Mouse (Mus musculus) myocyte (in vitro differentiated cells): ENCODE measurements at regions not wholly inside any gene's neighbourhood (a gene's known extent, or its start where the extent isn't known, plus 50 kb on each side); places are given as distances from the start of the nearest gene placed in this dataset.

ENCODE experiments used
- MYOD1 ChIP-seq, 3 experiments: IDR thresholded peaks; one replicate each; pipeline ENCODE4 v1.6.1; 2011; ENCODE audit warnings: control low read depth in 2 of 3, low read depth in 2 of 3, mild to moderate bottlenecking in 2 of 3, moderate library complexity in 1 of 3; ENCODE audit not compliant: insufficient read length in 2 of 3, control insufficient read depth in 1 of 3
- MYOG ChIP-seq, 3 experiments: IDR thresholded peaks; one replicate each; pipeline ENCODE4 v1.6.1; 2011; ENCODE audit warnings: control low read depth in 2 of 3, low read depth in 2 of 3, mild to moderate bottlenecking in 2 of 3; ENCODE audit not compliant: insufficient read length in 2 of 3, control insufficient read depth in 1 of 3, insufficient read depth in 1 of 3
- POLR2A ChIP-seq: IDR thresholded peaks from one replicate; pipeline ENCODE4 v1.6.1; 2011; ENCODE audit warnings: low read depth, mild to moderate bottlenecking, control low read depth, moderate library complexity; ENCODE audit not compliant: insufficient read length
- USF1 ChIP-seq: IDR thresholded peaks from one replicate; pipeline ENCODE4 v1.6.1; 2011; ENCODE audit warnings: low read depth, mild to moderate bottlenecking, control low read depth, moderate library complexity

DNA sequence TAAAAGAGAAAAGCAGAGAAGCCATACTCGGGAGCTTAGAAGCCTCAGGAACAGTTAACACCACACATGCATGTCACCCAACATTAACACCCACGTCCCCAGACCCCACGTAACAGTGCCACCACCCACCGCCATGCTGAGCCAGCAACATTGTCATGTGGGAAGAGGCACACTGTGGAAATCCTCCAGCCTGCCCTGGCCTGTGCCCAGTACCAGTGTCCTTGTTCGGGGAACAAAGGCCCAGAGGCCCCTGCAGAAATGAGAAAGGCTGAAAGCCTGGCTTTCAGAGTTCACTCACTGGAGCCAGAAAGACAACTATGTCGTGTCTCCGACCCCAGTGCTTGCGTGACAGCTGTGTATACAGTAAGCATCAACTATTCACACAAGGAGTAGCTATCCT is 86.7 kb upstream of the Dio3 start:
- no peak for TF ChIP-seq MYOD1 (IDR thresholded peaks at IDR 0.05; ENCODE audit: control insufficient read depth in 1 of 3, insufficient read length in 2 of 3, low read depth in 2 of 3)
- no peak for TF ChIP-seq POLR2A
- no peak for TF ChIP-seq MYOG (IDR thresholded peaks at IDR 0.05; ENCODE audit: control insufficient read depth in 1 of 3, insufficient read depth in 1 of 3, insufficient read length in 2 of 3, low read depth in 2 of 3)
- no peak for TF ChIP-seq USF1
